Mouse (Mus musculus) cerebellum, adult 2 months (tissue): ENCODE measurements around the gene Armc12.

ENCODE experiments used
- CTCF ChIP-seq: fragments of 200-500 bp; IDR thresholded peaks from 2 replicates; pipeline ENCODE4 v1.5.1; 2011; ENCODE audit warnings: low read depth, mild to moderate bottlenecking, control low read depth, low read length, moderate library complexity, borderline replicate concordance; ENCODE audit not compliant: insufficient read depth
- POLR2A ChIP-seq: fragments of 200-500 bp; IDR thresholded peaks from 2 replicates; pipeline ENCODE4 v1.6.1; 2011; ENCODE audit warnings: low read length, control low read depth, borderline replicate concordance; ENCODE audit not compliant: insufficient read depth

GRCm38 (mm10) chr17:28524009-28524695, 6.5 kb upstream of the Armc12 start:
- TF ChIP-seq CTCF, result no peak
- no peak for TF ChIP-seq POLR2A
